Comparison of ENCODE assay signal across 13 mouse cellular contexts in the genomic region with DNA sequence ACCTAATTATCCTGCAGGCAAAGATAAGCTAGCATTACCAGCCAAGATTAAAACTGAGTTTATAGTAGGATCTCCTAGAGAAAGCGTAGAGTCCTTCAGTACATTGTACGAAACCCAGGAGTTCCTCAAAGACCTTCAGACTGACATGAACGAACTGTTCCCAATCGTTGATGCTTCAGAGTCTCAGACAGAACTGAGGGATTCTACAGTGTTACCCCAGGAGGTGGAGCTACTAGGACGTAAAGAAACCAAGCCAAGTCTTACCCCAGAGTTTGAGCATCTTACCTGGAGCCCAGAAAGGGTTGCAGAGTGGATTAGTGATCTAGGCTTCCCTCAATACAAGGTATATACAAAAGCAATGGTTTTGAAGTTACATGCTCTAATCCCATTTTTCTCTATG. TPM values are rescaled to one million over a fixed set of nuclear protein-coding genes. Genes with fewer than 3 reads are reported as not detected.
"Had no signal": no experiment of that assay in that cellular context is flagged by ENCODE, and none has a peak within 500 bp of the region (broad histone marks: within the 10 kb centered on the region; RNA-seq: fewer than 3 reads in every experiment).

No protein-coding gene starts in this region.

- H3K9me3 ChIP-seq: kidney, embryonic 15.5 days; limb, embryonic 15.5 days; liver, embryonic 13.5 days; midbrain, embryonic 13.5 days had no signal

- H3K4me2 ChIP-seq: kidney, embryonic 15.5 days; limb, embryonic 15.5 days; midbrain, embryonic 13.5 days had no signal

- H3K4me3 ChIP-seq: kidney, embryonic 15.5 days; limb, embryonic 15.5 days; liver, embryonic 13.5 days; midbrain, embryonic 13.5 days had no signal

- ATAC-seq: midbrain, embryonic 13.5 days had no signal

- H3K27me3 ChIP-seq: kidney, embryonic 15.5 days; limb, embryonic 15.5 days had no signal

- H3K9ac ChIP-seq: kidney, embryonic 15.5 days; limb, embryonic 15.5 days; liver, embryonic 13.5 days; midbrain, embryonic 13.5 days had no signal

- H3K36me3 ChIP-seq: kidney, embryonic 15.5 days; limb, embryonic 15.5 days; liver, embryonic 13.5 days; midbrain, embryonic 13.5 days had no signal

- DNase-seq: kidney, adult 2 months; kidney, postnatal 36 days; layer of hippocampus, adult 9-11 months; layer of hippocampus, postnatal 36 days; liver, embryonic 13.5 days; lung, adult 18-20 months; right cerebral cortex, postnatal 25 days; thymus, postnatal 4 days had no signal

- H3K27ac ChIP-seq: kidney, embryonic 15.5 days; limb, embryonic 15.5 days; liver, embryonic 13.5 days; midbrain, embryonic 13.5 days had no signal

RNA-seq across cellular contexts. Expression of a gene that starts 2.2 kb away (rescaled TPM):
- total RNA-seq: megakaryocyte-erythroid progenitor cell, adult 5-6 weeks had no signal
- polyA plus RNA-seq: kidney, adult 2 months; small intestine, adult 2 months had no signal

RNA-seq across cellular contexts. Expression of a gene that starts 36.8 kb away (rescaled TPM):
- total RNA-seq: megakaryocyte-erythroid progenitor cell, adult 5-6 weeks had no signal
